Mouse (Mus musculus) spleen, adult 2 months (tissue): ENCODE results near the gene Stn1. TPM values are rescaled to one million over a fixed set of nuclear protein-coding genes. Genes with fewer than 3 reads are reported as not detected.

Experiments used
- DNase-seq, 2 experiments: peaks; one replicate each; pipeline versions ENCODE4 v3.0.0 to v3.0.0-alpha.2; 2012 to 2021; ENCODE audit warnings: low spot score in 2 of 2, low read depth in 1 of 2
- H3K27ac ChIP-seq: fragments of 200-500 bp; 2 replicates; pipeline ENCODE4 v1.5.1; 2012; ENCODE audit warnings: low read length, inconsistent platforms; ENCODE audit not compliant: insufficient read depth
- H3K27me3 ChIP-seq: fragments of 200-500 bp; 2 replicates; pipeline ENCODE4 v1.6.1; 2012; ENCODE audit warnings: mild to moderate bottlenecking, moderate library complexity, low read length, inconsistent platforms; ENCODE audit not compliant: control insufficient read depth, insufficient read depth
- H3K36me3 ChIP-seq: fragments of 200-500 bp; 2 replicates; pipeline ENCODE4 v1.6.1; 2012; ENCODE audit warnings: mild to moderate bottlenecking, low read length, inconsistent platforms; ENCODE audit not compliant: control insufficient read depth, insufficient read depth
- H3K4me1 ChIP-seq: fragments of 200-500 bp; 2 replicates; pipeline ENCODE4 v1.6.1; 2011; ENCODE audit warnings: inconsistent platforms; ENCODE audit not compliant: control insufficient read depth, insufficient read depth, insufficient read length
- H3K4me3 ChIP-seq: fragments of 200-500 bp; 2 replicates; pipeline ENCODE4 v1.5.1; 2011; ENCODE audit warnings: mild to moderate bottlenecking, inconsistent platforms; ENCODE audit not compliant: insufficient read depth, insufficient read length; ENCODE audit errors: extremely low read depth
- CTCF ChIP-seq: fragments of 200-500 bp; IDR thresholded peaks from 2 replicates; pipeline ENCODE4 v1.5.1; 2011; ENCODE audit warnings: mild to moderate bottlenecking, inconsistent platforms; ENCODE audit not compliant: insufficient read depth, insufficient read length, insufficient replicate concordance; ENCODE audit errors: extremely low read depth
- POLR2A ChIP-seq: fragments of 200-500 bp; IDR thresholded peaks from 2 replicates; pipeline ENCODE4 v1.6.1; 2011; ENCODE audit warnings: low read depth, low read length, inconsistent platforms
- WGBS: fragments of 180-500 bp; shearing (Covaris S2); methylation state at CpG from one replicate; pipeline ENCODE4 v1.1.7; 2018; 5-methylcytosine and 5-hydroxymethylcytosine counted together
- polyA plus RNA-seq: library from polyadenylated mRNA; depleted of rRNA; stranded (reverse); fragments of >200 nt; gene quantifications from 2 replicates; pipeline ENCODE4 v1.2.3, GENCODE M21; 2012

Gene Stn1
- polyA plus RNA-seq, 1 experiment, result 12.1 TPM

DNA sequence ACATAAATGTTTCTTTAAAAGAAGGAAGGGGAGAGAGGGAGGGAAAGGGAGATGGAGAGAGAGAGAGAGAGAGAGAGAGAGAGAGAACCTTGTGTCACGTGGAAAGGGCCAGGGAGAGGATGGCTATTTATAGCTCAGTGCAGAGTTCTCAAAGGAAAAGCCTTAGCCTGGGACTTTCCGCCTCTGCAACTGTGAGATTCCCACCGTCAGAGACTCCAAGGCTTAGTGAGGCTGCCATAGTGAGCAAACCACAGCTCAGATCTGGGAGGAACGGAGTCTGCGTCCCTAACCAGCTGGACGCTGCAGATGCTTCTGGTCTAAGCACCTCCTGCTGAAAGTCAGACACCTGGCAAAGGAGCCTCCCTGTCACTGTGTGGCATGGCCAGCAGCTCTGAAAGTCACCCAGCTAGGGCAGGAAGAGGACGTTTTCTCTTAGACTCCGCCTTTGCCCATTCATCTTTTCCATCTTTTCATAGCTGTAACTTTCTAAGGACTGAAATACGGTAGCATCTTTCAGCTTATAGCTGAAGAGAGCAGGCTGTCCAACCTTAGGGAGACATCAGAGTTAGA lies 51.2 kb downstream of the Stn1 start:
- Histone ChIP-seq H3K4me3 (no peak overlapping the region), H3K4me1 (no peaks in the 10 kb centered on the region), H3K27ac (peak overlapping the region; percentile 27; the same call in 1 of the 2 replicates), H3K27me3 (no peaks in the 10 kb centered on the region), H3K36me3 (no peaks in the 10 kb centered on the region)
- WGBS, result 31% methylated on average over 9 of the region's 9 CpGs
- no peak for DNase-seq
- TF ChIP-seq CTCF (no peak), POLR2A (no peak)

DNA sequence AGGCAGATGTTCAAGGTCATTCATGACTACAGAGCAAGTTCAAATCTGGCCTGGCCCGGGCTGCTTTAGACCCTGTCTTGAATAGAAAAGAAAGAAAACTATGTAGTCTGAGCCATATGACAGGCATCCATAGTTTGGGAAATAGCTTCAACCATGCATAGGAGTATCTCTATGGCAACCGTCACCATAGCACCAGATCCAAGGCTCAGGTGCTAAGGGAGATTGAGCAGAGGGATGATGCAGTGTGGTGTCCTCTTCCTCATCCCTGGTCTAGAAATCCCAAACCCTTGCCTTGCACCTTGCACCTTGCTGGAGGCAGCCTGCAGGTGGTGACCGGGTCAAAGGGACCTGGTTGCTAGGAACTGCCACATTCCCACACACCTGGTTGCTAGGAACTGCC lies 53.2 kb downstream of the Stn1 start:
- Histone ChIP-seq H3K4me1 (no peaks in the 10 kb centered on the region), H3K27me3 (no peaks in the 10 kb centered on the region), H3K27ac (no peak overlapping the region), H3K36me3 (no peaks in the 10 kb centered on the region), H3K4me3 (no peak overlapping the region)
- TF ChIP-seq POLR2A, result no peak
- TF ChIP-seq CTCF, result no peak
- no peak for DNase-seq
- 95% methylated on average over 3 of the region's 3 CpGs for WGBS

DNA sequence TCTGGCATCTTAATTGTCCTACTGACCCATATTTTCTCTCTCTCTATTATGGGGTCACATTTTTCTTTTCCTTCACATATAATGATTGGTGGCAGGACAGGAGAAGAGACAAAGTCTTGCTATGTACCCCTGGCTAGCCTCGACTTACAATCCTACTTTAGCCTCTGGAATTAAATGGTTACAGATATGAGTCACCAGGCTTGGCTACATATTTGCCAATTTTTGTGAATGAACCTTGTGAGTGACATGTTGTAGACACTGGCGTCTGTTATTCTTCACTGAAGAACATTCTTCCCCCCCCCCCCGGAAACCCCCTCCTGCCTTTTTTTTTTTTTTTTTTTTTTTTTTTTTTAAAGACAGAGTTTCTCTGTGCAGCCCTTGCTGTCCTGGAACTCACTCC lies 54.0 kb downstream of the Stn1 start:
- no peak overlapping the region for H3K27ac ChIP-seq
- H3K36me3 ChIP-seq, result no peaks in the 10 kb centered on the region
- no peaks in the 10 kb centered on the region for H3K4me1 ChIP-seq
- H3K4me3 ChIP-seq, result no peak overlapping the region
- TF ChIP-seq CTCF (no peak), POLR2A (no peak)
- WGBS, result 73% methylated on average over 3 of the region's 3 CpGs
- H3K27me3 ChIP-seq, result no peaks in the 10 kb centered on the region
- no peak for DNase-seq

DNA sequence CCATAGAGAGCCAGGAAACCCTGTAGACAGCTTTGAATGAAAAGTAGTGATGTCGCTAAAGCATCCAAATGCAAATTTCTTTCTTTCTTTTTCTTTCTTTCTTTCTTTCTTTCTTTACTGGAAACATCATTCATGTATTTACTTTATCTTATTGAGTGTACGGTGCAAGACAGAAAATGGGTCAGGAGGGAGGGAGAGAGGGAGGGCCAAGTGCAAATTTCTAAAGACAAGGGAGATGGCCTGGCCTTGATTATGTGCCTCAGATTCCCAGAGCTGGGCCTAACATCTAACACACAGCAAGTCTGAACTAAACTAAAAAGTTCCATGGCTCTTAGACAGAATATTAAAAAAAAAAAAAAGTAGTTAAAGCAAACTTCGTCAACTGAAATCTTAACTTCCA lies 63.9 kb downstream of the Stn1 start:
- TF ChIP-seq POLR2A (no peak), CTCF (no peak)
- Histone ChIP-seq H3K27ac (no peak overlapping the region), H3K4me3 (no peak overlapping the region), H3K27me3 (no peaks in the 10 kb centered on the region), H3K36me3 (no peaks in the 10 kb centered on the region), H3K4me1 (no peaks in the 10 kb centered on the region)
- 92% methylated on average over 3 of the region's 3 CpGs for WGBS
- DNase-seq, result no peak

DNA sequence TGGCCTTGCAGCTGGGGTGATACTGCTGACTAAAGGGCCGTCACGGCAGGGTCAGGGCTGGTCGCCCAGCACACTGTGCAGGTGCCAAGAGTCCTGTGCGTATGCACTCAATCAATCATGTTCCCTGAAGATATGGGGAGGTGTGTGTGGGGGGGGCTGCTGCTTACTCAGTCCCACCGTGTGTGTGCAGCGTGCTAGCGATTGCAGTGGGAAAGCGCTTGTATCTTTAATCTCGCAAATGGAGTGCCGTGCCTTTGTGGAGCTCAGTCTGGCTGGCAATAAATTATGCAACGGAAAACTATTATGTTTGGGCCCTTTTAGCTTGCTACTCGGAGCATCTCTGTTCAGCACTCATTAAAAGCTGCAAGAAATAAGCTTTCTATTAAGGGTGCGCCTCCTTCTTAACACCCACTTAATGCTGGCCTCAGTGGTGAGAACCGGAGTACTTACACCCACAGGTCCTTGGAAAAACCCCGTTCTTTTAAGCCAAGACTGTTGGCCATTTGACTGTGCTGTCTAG lies 64.4 kb downstream of the Stn1 start:
- no peaks in the 10 kb centered on the region for H3K4me1 ChIP-seq
- H3K36me3 ChIP-seq, result no peaks in the 10 kb centered on the region
- H3K27ac ChIP-seq, result no peak overlapping the region
- no peak overlapping the region for H3K4me3 ChIP-seq
- no peak for DNase-seq
- WGBS, result 80% methylated on average over 15 of the region's 15 CpGs
- no peaks in the 10 kb centered on the region for H3K27me3 ChIP-seq
- TF ChIP-seq POLR2A (no peak), CTCF (no peak)

DNA sequence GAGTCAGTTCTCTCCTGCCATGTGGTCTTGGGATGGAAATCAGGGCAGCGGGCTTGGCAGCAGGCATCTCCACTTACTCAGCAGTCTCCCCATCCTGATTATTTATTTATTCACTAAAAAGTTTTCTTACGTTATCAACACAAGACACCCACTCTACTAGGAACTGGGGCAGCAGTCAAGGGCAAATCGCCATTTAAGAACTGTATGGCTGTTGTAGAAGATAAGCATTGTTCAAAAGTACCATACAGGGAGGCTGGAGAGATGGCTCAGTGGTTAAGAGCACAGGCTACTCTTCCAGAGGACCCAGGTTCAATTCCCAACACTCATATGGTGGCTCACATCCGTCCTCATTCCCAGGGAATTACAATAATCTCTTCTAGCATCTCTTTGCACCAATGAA lies 65.5 kb downstream of the Stn1 start:
- Histone ChIP-seq H3K4me3 (no peak overlapping the region), H3K27ac (no peak overlapping the region), H3K36me3 (no peaks in the 10 kb centered on the region), H3K4me1 (no peaks in the 10 kb centered on the region), H3K27me3 (no peaks in the 10 kb centered on the region)
- TF ChIP-seq CTCF (no peak), POLR2A (no peak)
- no peak for DNase-seq
- 75% methylated on average over 4 of the region's 4 CpGs for WGBS

DNA sequence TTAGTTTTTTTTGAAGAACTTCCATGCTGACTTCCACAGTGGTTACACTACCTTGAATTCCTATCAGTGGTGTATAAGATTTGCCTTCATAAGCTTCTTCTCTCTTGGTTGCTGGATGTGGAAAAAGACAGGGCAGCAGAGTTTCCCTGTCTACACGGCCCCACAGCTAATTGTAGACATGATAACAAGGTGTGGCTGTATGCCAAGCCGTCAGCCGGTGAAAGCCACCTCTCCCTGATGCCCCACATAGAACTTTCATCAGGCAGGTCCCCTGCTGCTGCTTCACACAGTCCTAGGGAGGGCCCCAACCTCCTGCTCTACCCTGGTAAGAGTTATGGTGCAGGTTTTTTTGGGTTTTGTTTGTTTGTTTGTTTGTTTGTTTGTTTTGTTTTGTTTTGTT lies 68.6 kb downstream of the Stn1 start:
- 86% methylated on average over 3 of the region's 3 CpGs for WGBS
- TF ChIP-seq POLR2A (no peak), CTCF (no peak)
- H3K4me3 ChIP-seq, result no peak overlapping the region
- H3K36me3 ChIP-seq, result no peaks in the 10 kb centered on the region
- H3K4me1 ChIP-seq, result no peaks in the 10 kb centered on the region
- no peak overlapping the region for H3K27ac ChIP-seq
- peaks cover 1% of the 10 kb centered on the region; the same call in 1 of the 2 replicates for H3K27me3 ChIP-seq
- no peak for DNase-seq
